Mouse (Mus musculus) liver, adult (tissue): ENCODE data around the gene Skint2.

Experiments used
- GATA4 ChIP-seq: IDR thresholded peaks from 2 replicates; pipeline ENCODE4 v1.6.1; 2014; ENCODE audit warnings: mild to moderate bottlenecking, low read length; ENCODE audit not compliant: insufficient replicate concordance

The Skint2 gene

GRCm38 (mm10) chr4:112556894-112557293 lies at the start of gene Skint2:
Skint2 (plus strand) TSS chr4:112557194.
- no peak for TF ChIP-seq GATA4
